Mouse (Mus musculus): Measurements from ENCODE around the gene Ptpn3. TPM values are rescaled to one million over a fixed set of nuclear protein-coding genes. Genes with fewer than 3 reads are reported as not detected.
A peak's percentile ranks its signal among the peaks of the same experiment; 100 is the strongest.

Ptpn3 gene
- polyA plus RNA-seq, 1 experiment from 2014 or later: 3.5 TPM

DNA sequence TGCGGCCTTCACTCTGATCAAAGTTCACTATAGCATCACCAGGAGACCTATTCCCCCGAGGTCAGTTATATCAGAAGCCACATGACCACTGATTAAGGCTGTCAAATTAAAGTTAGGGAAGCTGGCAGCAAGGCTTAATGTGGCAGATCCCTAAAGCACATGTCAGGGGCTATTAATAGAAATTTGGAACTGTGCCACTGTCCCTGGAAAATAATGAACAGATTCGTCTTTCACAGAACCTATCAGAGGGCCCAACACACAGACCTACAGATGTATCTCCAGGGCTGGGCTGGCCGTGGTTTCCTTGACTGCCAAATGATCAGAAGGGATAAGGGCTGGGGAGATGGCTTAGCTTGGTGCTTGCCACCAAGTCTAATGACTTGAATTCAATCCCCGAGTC lies 65.1 kb downstream of the Ptpn3 start:
- no peak overlapping the region for H3K9ac ChIP-seq
- H3K36me3 ChIP-seq: 0 out of 2 replicates have a peak, but pooled peaks cover 3% of the 10 kb centered on the region
- no peak overlapping the region for H3K27ac ChIP-seq
- peaks cover 11% of the 10 kb centered on the region for H3K4me1 ChIP-seq
- no peak overlapping the region for H3K4me2 ChIP-seq (replicated peaks)
- ATAC-seq (ENCODE audit: low FRiP score, low read depth): no peak
- WGBS: 57% methylated on average over 5 of the region's 5 CpGs
- H3K27me3 ChIP-seq: no peaks in the 10 kb centered on the region
- H3K4me3 ChIP-seq: no peak overlapping the region
- H3K9me3 ChIP-seq: no peaks in the 10 kb centered on the region

DNA sequence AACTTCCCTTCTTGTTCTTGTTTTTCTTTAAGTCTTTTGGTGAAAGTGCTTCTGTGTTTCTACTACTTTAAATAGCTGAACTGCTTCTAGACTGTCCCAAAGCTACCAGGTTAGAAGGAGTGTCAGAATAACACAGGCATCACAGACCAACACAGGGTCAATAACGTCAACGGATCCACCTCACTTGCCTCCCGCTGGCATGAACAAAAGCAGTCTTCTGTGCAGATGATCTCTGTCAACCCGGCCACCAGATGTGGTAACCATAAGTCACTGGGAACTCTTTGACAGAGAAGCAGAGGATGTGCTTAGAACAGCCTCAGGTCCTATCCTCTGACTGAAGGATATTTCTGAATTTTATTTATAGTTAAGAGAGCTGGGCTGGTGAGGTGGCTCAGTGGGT lies 65.9 kb downstream of the Ptpn3 start:
- 85% methylated on average over 4 of the region's 4 CpGs for WGBS

DNA sequence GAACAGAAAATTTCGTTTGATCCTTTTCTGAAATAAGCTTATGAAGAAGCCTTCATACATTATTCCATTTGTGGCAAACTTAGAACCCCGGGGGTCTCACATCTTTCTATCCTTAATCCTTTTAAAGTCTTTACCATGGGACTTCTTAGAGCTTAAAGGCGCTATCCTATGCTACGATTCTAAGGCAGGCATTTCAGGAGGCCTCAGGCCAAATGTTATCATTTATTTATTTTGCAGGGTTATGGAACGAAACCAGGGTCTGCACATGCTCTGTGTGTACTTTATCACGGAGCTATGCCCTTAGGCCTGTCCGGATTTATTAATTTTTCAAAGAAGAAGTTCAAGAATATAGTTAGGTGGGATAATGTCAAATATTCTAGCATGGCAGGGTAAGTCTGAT lies 67.3 kb downstream of the Ptpn3 start:
- 87% methylated on average over 7 of the region's 7 CpGs for WGBS
- Histone ChIP-seq H3K9me3 (no peaks in the 10 kb centered on the region), H3K4me1 (peaks cover 29% of the 10 kb centered on the region), H3K27me3 (no peaks in the 10 kb centered on the region), H3K4me2 (replicated peaks) (no peak overlapping the region), H3K36me3 (0 out of 2 replicates have a peak, but pooled peaks cover 3% of the 10 kb centered on the region), H3K4me3 (no peak overlapping the region), H3K9ac (no peak overlapping the region), H3K27ac (no peak overlapping the region)
- ATAC-seq (ENCODE audit: low FRiP score, low read depth): no peak

More for the DNA sequence above, 65.9 kb downstream of the Ptpn3 start:
- Histone ChIP-seq H3K27me3 (no peaks in the 10 kb centered on the region), H3K4me2 (replicated peaks) (no peak overlapping the region), H3K27ac (no peak overlapping the region), H3K9me3 (no peaks in the 10 kb centered on the region), H3K4me3 (no peak overlapping the region), H3K36me3 (0 out of 2 replicates have a peak, but pooled peaks cover 3% of the 10 kb centered on the region), H3K4me1 (peaks cover 17% of the 10 kb centered on the region), H3K9ac (no peak overlapping the region)
- no peak for ATAC-seq (ENCODE audit: low FRiP score, low read depth)

DNA sequence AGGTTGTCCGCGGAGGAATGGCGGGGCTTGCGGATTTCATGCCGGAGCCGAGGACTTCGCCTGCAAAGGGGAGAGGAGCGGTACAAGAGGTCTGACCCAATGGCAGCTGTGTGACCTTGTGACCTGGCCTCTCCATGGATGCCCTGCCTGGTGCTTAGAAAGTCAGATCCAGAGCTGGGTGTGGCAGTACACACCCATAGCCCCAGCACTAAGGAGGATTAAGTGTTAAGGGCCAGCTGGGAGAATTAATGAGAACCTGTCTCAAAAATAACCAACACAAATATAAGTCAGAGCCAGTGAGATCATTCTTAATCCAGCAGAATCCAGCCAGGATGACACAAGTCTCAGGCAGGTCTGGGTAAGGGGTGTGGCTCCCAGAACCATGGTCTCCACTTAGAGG lies 69.2 kb downstream of the Ptpn3 start:
- peaks cover 35% of the 10 kb centered on the region for H3K4me1 ChIP-seq
- no peak overlapping the region for H3K9ac ChIP-seq
- no peaks in the 10 kb centered on the region for H3K27me3 ChIP-seq
- no peak for ATAC-seq (ENCODE audit: low FRiP score, low read depth)
- WGBS: 90% methylated on average over 8 of the region's 8 CpGs
- 0 out of 2 replicates have a peak, but pooled peaks cover 3% of the 10 kb centered on the region for H3K36me3 ChIP-seq
- no peak overlapping the region for H3K27ac ChIP-seq
- H3K4me2 ChIP-seq (replicated peaks): no peak overlapping the region
- no peak overlapping the region for H3K4me3 ChIP-seq
- H3K9me3 ChIP-seq: no peaks in the 10 kb centered on the region

DNA sequence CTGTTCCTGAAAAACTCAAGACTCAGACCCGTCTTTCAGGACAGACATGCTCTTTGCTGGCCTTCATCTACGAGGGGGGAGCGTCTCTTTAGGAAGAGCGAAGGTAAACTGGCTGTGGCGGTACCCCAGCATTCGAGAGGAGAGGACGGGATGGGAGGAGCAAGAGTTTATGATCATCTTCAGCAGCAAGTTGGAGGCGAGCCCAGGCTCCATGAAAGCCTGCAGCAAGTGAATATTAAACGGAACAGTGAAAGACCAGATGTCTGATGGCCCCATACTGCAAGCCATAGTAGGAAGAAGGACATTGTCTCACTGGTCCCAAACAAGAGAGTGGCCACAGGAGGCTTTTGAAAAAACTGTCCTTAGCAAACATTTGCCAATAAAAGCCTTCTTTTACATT lies 70.3 kb downstream of the Ptpn3 start:
- no peak overlapping the region for H3K27ac ChIP-seq
- 55% methylated on average over 9 of the region's 9 CpGs for WGBS
- no peak overlapping the region for H3K4me2 ChIP-seq (replicated peaks)
- no peaks in the 10 kb centered on the region for H3K27me3 ChIP-seq
- H3K4me3 ChIP-seq: no peak overlapping the region
- H3K36me3 ChIP-seq: peaks cover 6% of the 10 kb centered on the region; the same call in 1 of the 2 replicates
- H3K4me1 ChIP-seq: peaks cover 31% of the 10 kb centered on the region
- H3K9ac ChIP-seq: no peak overlapping the region
- no peaks in the 10 kb centered on the region for H3K9me3 ChIP-seq
- ATAC-seq (ENCODE audit: low FRiP score, low read depth): peak; percentile 38; the same call in 1 of the 2 replicates

DNA sequence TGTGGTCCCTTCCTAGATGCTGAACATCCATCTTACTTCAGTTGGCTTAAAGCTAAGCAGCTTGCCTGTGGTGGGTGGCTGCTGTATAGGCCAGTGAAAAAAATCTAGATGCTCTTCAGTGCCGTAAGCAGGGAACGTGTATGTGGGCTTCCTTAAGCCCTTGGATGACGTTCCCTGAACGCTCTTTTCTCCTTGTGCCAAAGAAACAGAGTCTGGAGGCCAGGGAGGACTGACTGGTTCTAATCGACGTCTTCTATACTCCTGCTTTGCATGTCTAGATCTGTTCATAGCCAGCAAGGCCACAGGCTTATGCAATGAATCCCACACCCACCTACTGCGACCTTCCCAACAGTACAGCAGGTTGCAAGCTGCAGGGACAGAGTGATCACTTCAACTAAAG lies 71.3 kb downstream of the Ptpn3 start:
- Histone ChIP-seq H3K9me3 (no peaks in the 10 kb centered on the region), H3K4me1 (peaks cover 31% of the 10 kb centered on the region), H3K36me3 (peaks cover 7% of the 10 kb centered on the region; the same call in 1 of the 2 replicates), H3K4me3 (no peak overlapping the region), H3K27ac (peak overlapping the region; percentile 39; the same call in 1 of the 2 replicates), H3K27me3 (no peaks in the 10 kb centered on the region), H3K4me2 (replicated peaks) (no peak overlapping the region), H3K9ac (no peak overlapping the region)
- WGBS: 79% methylated on average over 7 of the region's 7 CpGs
- no peak for ATAC-seq (ENCODE audit: low FRiP score, low read depth)

DNA sequence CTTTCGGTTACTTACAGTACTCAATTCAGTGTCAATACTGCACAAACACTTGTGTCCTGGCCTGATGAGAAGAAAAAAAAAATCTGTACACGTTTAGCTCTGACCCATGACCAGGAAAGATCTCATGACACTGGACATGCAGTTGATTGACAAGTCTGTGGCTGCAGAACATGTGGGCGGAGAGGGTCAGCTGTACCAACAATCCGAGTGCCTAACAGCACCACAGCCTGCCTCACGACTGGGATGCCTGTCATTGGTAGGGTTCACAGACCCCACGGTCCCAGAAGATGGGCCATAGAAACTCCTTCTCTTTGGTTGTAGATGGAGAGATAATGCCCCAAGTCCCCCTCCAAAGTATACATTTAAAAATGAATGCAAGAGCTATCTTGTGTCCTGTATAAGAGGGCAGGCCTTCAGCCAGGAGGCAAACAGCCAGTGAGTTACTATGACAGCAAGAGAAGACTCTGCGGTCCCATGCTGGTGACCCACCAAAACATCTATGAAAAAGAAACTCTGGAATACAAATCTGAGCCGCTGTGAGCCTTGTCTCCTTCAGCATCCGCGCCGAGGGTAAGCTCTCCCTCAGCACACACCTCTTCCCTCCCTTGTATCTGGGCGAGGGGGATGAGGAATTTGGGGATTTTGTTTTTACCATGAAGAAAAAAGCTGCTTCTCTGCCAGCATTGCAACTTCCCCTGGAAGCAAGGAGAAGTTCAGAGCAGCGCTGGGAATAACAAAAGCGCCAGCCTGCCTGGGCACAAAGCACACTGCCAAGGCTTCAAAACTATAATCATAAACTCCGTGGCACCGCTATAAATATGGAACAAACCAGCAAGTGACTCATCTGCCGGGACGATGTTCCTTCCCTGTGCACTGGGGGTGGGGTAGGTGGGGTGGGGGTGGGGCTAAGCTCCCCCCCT lies 72.8 kb downstream of the Ptpn3 start:
- no peaks in the 10 kb centered on the region for H3K27me3 ChIP-seq
- WGBS: 74% methylated on average over 18 of the region's 18 CpGs
- peaks cover 13% of the 10 kb centered on the region for H3K36me3 ChIP-seq
- no peak overlapping the region for H3K9ac ChIP-seq
- no peak overlapping the region for H3K4me2 ChIP-seq (replicated peaks)
- no peak overlapping the region for H3K27ac ChIP-seq
- peaks cover 31% of the 10 kb centered on the region for H3K4me1 ChIP-seq
- no peak overlapping the region for H3K4me3 ChIP-seq
- no peak for ATAC-seq (ENCODE audit: low FRiP score, low read depth)
- no peaks in the 10 kb centered on the region for H3K9me3 ChIP-seq

DNA sequence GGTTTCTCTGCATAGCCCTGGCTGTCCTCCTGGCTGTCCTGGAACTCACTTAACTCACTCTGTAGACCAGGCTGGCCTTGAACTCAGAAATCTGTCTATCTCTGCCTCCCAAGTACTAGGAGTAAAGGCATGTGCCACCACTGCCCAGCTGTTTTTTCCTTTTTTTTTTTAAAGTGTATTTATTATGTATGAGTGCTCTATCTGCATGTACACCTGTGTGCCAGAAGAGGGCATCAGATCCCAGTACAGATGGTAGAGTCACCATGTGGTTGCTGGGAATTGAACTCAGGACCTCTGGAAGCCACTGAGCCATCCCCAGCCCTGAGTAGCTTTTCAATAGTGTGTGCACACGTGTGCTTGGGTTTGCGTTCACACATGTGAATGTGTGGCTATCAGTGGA lies 76.9 kb downstream of the Ptpn3 start:
- ATAC-seq (ENCODE audit: low FRiP score, low read depth): no peak
- Histone ChIP-seq H3K27ac (no peak overlapping the region), H3K9me3 (no peaks in the 10 kb centered on the region), H3K4me1 (peaks cover 10% of the 10 kb centered on the region), H3K4me3 (no peak overlapping the region), H3K4me2 (replicated peaks) (no peak overlapping the region), H3K9ac (no peak overlapping the region), H3K27me3 (no peaks in the 10 kb centered on the region), H3K36me3 (peaks cover 10% of the 10 kb centered on the region)
- WGBS: 90% methylated on average over 2 of the region's 2 CpGs

DNA sequence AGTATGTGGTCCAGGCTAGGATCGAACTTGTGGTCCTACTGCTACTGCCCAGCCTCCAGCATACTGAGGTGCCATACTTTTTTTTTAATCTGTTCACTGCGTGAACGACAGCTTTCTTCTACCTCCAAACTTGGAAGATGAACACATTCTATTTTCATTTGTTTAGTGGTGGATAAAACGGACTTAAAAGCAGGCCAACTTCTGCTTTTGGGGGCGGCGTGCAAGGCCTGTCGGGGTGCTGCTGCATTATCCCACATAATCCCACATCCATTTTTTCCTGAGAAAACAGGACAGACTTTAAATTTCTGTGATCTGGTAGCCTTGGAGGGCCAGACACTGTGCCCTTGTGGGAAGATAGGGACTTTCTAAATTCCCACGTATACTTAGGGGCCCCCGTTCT lies 83.9 kb downstream of the Ptpn3 start:
- 84% methylated on average over 9 of the region's 9 CpGs for WGBS

DNA sequence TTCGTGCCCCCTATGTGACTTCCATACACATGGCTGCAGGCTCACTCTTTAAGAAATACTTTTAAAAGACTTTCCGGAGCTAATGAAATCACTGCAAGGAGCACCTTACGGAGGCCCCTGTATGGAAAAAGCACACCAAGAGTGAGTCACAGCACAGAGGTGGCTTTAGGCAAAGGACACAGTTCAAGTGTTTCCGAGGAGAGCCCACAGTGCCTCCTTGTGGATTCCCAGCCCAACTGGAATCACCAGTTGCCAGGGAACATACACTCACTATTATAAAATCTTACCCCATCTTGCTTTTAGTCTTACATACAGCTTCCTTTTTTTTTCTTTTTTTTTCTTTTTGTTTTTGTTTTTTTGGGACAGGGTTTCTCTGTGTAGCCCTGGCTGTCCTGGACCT lies 85.1 kb downstream of the Ptpn3 start:
- WGBS: 85% methylated on average over 4 of the region's 4 CpGs
- no peaks in the 10 kb centered on the region for H3K9me3 ChIP-seq
- no peak overlapping the region for H3K9ac ChIP-seq
- ATAC-seq (ENCODE audit: low FRiP score, low read depth): no peak
- no peak overlapping the region for H3K4me2 ChIP-seq (replicated peaks)
- H3K4me1 ChIP-seq: no peaks in the 10 kb centered on the region
- no peak overlapping the region for H3K4me3 ChIP-seq
- no peak overlapping the region for H3K27ac ChIP-seq
- H3K27me3 ChIP-seq: no peaks in the 10 kb centered on the region
- 0 out of 2 replicates have a peak, but pooled peaks cover 5% of the 10 kb centered on the region for H3K36me3 ChIP-seq

More for the DNA sequence above, 83.9 kb downstream of the Ptpn3 start:
- no peak overlapping the region for H3K27ac ChIP-seq
- H3K4me3 ChIP-seq: no peak overlapping the region
- no peaks in the 10 kb centered on the region for H3K4me1 ChIP-seq
- H3K4me2 ChIP-seq (replicated peaks): no peak overlapping the region
- ATAC-seq (ENCODE audit: low FRiP score, low read depth): no peak
- H3K27me3 ChIP-seq: no peaks in the 10 kb centered on the region
- no peak overlapping the region for H3K9ac ChIP-seq
- H3K36me3 ChIP-seq: 0 out of 2 replicates have a peak, but pooled peaks cover 5% of the 10 kb centered on the region
- H3K9me3 ChIP-seq: no peaks in the 10 kb centered on the region

DNA sequence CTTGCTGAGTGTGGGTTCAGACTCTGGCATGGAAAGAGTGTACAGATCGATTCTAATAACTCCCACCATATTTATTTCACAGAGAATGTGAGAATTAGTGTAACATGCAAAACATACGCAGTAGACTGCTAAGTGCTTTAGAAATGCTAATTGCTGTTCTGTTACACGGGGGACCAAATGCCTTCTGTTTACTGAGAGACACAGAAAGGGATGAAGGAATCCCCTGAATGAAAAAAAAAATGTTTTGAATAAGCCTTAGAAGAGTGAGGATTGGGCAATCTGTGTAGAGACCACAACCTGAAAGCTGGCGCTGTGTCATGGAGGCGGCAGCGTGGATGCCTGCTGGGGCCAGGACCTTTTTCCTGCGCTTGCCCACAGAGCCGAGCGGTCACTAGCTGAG lies 86.8 kb downstream of the Ptpn3 start:
- no peaks in the 10 kb centered on the region for H3K27me3 ChIP-seq
- H3K4me3 ChIP-seq: no peak overlapping the region
- ATAC-seq (ENCODE audit: low FRiP score, low read depth): no peak
- no peak overlapping the region for H3K4me2 ChIP-seq (replicated peaks)
- H3K9me3 ChIP-seq: no peaks in the 10 kb centered on the region
- no peak overlapping the region for H3K27ac ChIP-seq
- 0 out of 2 replicates have a peak, but pooled peaks cover 5% of the 10 kb centered on the region for H3K36me3 ChIP-seq
- H3K4me1 ChIP-seq: no peaks in the 10 kb centered on the region
- no peak overlapping the region for H3K9ac ChIP-seq
- WGBS: 88% methylated on average over 9 of the region's 9 CpGs

DNA sequence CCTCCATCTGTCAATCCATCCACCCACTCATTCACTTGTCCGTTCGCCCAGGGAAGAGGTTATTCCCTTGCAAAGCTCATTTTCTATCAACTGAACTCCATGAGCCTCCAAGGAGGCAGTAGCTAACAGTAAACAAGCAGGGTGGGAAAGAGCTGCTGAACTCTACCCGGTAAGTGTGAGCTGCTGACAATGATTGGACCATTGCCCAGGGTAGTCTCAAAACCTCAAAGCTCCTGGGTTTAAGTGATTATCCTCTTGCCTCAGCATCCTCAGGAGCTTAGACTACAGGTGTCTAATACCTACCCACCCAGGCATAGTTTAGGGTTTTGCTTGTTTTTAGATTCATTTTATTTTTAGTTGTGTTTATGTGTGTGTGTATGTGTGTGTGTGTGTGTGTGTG lies 87.5 kb downstream of the Ptpn3 start:
- 0 out of 2 replicates have a peak, but pooled peaks cover 5% of the 10 kb centered on the region for H3K36me3 ChIP-seq
- H3K27me3 ChIP-seq: no peaks in the 10 kb centered on the region
- no peak overlapping the region for H3K27ac ChIP-seq
- WGBS: 78% methylated on average over 3 of the region's 3 CpGs
- ATAC-seq (ENCODE audit: low FRiP score, low read depth): no peak
- H3K4me3 ChIP-seq: no peak overlapping the region
- H3K9me3 ChIP-seq: 0 out of 2 replicates have a peak, but pooled peaks cover 5% of the 10 kb centered on the region
- no peak overlapping the region for H3K9ac ChIP-seq
- H3K4me1 ChIP-seq: no peaks in the 10 kb centered on the region
- H3K4me2 ChIP-seq (replicated peaks): no peak overlapping the region
